Mouse (Mus musculus) brain, embryonic 14.5 days (tissue): ENCODE measurements around the gene Slc35e2. TPM values are rescaled to one million over a fixed set of nuclear protein-coding genes. Genes with fewer than 3 reads are reported as not detected.

ENCODE experiments used
- DNase-seq: peaks from one replicate; pipeline ENCODE4 v3.0.0-alpha.2; 2011; ENCODE audit warnings: low read depth
- CTCF ChIP-seq: fragments of 200-500 bp; IDR thresholded peaks from 2 replicates; pipeline ENCODE4 v1.5.1; 2012; ENCODE audit warnings: inconsistent platforms, mild to moderate bottlenecking, moderate library complexity, borderline replicate concordance; ENCODE audit not compliant: insufficient read depth, insufficient read length; ENCODE audit errors: extremely low read depth
- POLR2A ChIP-seq: fragments of 200-500 bp; IDR thresholded peaks from 2 replicates; pipeline ENCODE4 v1.6.1; 2012; ENCODE audit warnings: mild to moderate bottlenecking, inconsistent platforms, borderline replicate concordance; ENCODE audit not compliant: poor library complexity, insufficient read depth, insufficient read length, severe bottlenecking; ENCODE audit errors: extremely low read depth
- polyA plus RNA-seq: library from polyadenylated mRNA; depleted of rRNA; stranded (reverse); fragments of >200 nt; gene quantifications from 2 replicates; pipeline ENCODE4 v1.2.3, GENCODE M21; 2012; rRNA removed

The Slc35e2 gene
- 15.0 and 21.8 TPM in 2 replicates for polyA plus RNA-seq

DNA sequence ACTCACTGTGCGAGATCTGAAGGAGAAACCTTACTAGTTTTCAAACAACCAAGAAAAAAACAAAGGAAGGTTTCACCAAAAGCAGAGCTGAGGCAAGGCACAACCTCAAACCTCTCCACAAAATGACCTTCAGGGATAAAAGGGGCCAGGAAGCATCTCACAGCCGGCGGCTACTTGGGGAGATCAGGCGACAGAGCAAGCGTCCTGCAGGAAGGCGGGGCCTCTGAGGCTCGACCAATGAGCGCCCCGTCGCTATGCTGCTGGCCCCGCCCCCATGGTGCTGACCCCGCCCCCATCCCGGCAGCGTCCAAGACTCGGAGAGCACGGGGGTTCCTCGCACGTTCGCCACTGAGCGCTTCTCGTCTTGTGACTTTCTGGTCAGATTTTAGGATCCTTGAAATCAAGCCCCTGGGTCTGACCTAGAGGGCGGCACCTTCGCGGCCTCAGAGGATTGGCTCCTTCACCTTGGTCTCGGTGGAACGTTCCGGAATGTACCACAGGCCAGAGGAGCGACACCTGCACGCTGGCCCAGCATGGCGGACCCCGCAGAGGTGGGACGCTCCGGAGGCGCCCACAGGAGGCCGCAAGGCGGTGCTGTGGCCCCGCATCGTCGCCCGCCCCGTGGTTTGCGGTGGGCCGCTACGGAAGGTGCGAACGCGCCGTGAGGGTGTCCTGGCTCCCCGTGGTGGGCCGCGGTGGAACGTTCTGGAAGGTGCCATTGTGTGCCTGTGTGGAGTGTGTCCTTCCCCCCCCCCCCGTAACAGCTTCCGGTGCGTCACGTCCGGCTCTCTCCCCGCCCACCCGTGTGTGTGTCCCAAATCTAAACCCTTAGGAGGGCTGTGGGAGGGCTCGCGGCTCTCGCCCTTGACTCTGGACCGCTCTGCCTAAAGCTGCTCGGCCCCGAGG, at the start of gene Slc35e2:
Slc35e2 (plus strand) TSS at position 326 of the 906 bp plus-strand sequence.
- TF ChIP-seq POLR2A, result peak; percentile 76
- no peak for TF ChIP-seq CTCF
- peak; percentile 98 for DNase-seq

- DNase-seq, result no peak
- TF ChIP-seq POLR2A (no peak), CTCF (no peak)
Measured at GRCm38 (mm10) chr4:155552917-155553532, 48.2 kb upstream of the Slc35e2 start.

DNA sequence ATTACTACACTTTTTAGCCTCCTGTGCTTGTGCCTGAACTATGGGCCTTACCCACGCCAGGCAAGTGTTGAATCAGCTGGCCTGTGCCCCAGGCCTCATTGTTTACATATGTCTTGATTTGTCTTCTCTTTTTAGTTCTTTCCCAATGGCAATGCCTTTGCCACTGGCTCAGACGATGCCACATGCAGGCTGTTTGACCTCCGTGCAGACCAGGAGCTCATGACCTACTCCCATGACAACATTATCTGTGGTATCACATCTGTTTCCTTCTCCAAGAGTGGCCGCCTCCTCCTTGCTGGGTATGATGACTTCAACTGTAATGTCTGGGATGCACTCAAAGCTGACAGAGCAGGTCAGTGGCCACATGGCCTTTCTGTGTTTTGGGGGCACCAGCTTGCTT, 46.3 kb upstream of the Slc35e2 start:
- DNase-seq, result no peak
- TF ChIP-seq CTCF (no peak), POLR2A (no peak)

DNA sequence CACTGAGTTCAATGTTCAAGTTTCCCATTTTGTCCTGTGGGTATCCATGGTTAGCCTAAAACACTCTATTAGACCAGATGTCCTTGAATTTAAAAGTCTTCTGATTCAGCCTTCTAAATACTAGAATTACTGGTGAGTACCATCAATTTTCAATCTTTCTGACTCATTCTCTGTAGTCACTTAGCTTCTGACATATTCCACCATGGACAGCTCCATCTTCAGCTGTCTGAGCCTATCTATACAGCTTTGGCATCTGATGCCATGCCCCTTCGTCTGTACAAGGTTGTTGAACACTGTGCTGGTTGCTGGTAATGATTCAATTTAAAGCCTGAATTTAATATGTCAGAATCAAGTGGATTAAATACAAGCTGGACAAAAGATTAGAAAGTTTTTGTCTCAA, 45.8 kb upstream of the Slc35e2 start:
- TF ChIP-seq CTCF (no peak), POLR2A (no peak)
- DNase-seq, result no peak

DNA sequence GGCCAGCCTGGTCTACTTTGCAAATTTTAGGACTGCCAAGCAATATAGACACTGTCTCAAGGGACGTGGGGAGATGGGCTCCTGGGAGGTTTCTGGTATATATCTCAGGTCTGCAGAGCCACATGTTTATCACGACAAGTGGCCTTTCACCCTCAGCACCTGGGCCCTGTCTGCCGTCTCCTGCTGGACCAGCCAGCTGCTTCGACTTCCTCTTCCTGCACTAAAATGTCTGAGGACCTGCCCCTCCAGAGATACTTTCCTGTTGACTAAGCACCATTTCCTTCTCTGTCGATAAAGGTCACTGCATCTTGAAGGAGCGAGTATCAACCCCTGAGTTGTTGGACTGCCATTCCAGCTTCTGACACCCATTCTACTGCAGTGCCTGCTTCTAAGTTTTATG, 41.8 kb upstream of the Slc35e2 start:
- DNase-seq, result no peak

GRCm38 (mm10) chr4:155560932-155561331, 40.3 kb upstream of the Slc35e2 start:
- TF ChIP-seq POLR2A (no peak), CTCF (no peak)
- peak; percentile 12 for DNase-seq

More for the DNA sequence above, 41.8 kb upstream of the Slc35e2 start:
- TF ChIP-seq CTCF, result no peak
- TF ChIP-seq POLR2A, result no peak

GRCm38 (mm10) chr4:155561661-155562442, 39.4 kb upstream of the Slc35e2 start, which contains the start of gene Nadk:
Gene Nadk, plus strand, starts transcription at chr4:155562378.
- DNase-seq, result no peak
- TF ChIP-seq POLR2A (no peak), CTCF (no peak)

DNA sequence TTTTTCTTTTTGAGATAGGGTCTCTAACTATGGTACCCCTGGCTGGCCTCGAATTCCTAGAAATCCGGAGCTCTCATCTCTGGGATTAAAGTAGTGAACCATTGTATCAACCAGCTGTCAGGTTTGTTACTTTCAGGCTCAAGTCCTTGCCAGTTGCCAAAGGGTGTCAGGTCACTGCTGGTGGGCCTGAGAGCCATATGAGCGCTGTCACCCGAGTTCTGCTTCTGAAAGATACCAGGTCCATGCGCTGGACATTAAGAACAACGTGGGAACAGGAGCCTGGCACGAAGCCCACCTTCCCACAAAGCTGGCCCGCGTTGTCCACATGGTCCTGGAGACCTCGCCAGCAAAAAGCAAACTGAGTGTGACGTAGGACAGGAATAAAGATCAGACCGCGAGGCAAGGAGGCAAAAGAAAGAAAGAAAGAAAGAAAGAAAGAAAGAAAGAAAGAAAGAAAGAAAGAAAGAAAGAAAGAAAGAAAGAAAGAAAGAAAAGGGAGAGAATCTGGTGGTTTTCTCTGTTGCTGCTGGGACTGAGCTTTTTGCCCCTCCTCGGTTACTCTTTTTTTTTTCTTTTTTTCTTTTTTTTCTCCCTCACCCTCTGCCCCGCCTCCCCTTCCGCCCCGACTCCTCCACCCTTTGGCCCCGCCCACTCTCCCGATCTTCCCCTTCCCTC, 38.4 kb upstream of the Slc35e2 start:
- DNase-seq, result peak; percentile 63
- TF ChIP-seq POLR2A, result no peak

GRCm38 (mm10) chr4:155563400-155564231, 37.6 kb upstream of the Slc35e2 start:
- TF ChIP-seq POLR2A (peak; percentile 94), CTCF (0 out of 2 replicates have a peak, but pooled peaks have one; percentile 12)
- peak; percentile 99 for DNase-seq

DNA sequence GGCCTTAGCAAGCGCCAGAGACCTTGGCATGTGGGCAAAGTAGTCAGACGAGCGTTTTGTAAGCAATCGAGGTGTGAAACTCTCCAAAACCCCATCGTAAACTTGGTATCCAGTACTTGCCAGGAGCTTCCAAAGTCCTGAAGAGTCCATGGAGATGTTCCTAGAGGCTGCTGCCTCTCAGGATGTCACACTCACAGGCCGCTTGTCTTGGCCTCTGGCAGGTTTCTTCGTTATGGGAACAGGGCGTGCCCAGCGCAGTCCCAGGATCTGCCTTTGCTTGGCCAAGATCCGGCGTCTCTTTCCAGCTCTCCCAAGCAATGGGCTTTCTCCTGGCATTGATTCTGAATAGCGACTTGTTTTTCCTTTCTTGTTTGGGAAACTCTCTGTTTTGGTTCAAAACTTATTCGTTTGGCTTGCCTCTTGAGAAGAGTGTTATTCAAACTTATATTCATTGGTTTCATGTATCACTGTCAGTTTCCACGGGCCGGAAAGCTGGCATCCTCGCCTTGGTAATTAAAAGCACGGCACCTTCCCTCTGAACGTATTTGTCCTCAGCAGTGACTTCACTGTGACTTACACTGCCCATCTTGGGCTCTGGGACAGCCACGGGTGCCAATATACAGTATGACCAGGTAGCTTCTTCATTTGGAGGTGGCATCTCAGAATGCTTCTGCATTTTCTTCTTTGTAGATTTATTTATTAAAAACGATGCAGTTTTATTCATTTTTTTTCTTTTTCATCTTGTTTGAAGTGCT, 36.7 kb upstream of the Slc35e2 start:
- no peak for DNase-seq
- TF ChIP-seq POLR2A (no peak), CTCF (no peak)
